Mouse (Mus musculus) lung, adult 2 months (tissue): ENCODE data around the gene Tipin.

Experiments used
- CTCF ChIP-seq: fragments of 200-500 bp; IDR thresholded peaks from 2 replicates; pipeline ENCODE4 v1.5.1; 2011; ENCODE audit warnings: mild to moderate bottlenecking, low read length, control low read depth; ENCODE audit not compliant: insufficient read depth
- POLR2A ChIP-seq: fragments of 200-500 bp; IDR thresholded peaks from 2 replicates; pipeline ENCODE4 v1.6.1; 2011; ENCODE audit warnings: low read depth, mild to moderate bottlenecking, control low read depth, low read length, borderline replicate concordance; ENCODE audit errors: extremely low read depth

DNA sequence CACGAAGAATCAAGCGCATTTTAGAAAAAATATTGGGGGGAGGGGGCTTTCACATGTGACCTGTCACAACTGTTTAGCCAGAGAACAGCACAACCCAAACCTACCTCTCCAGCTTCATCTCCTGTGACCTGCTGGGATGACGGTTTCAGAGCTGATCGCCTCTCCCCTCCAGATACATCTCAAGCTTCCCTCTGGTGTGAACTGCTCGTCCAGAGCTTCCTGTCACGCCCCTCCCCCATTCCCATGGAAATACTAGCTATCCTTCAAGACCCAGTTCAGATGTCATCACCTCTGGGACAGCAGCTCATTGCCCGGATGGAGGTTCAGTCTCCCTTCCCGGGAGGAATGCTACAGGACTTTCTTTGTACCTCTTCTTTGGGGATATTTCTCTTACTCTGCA, 40.7 kb upstream of the Tipin start:
- TF ChIP-seq CTCF (no peak), POLR2A (no peak)
